Mouse (Mus musculus): ENCODE data around the gene Mepce. TPM values are rescaled to one million over a fixed set of nuclear protein-coding genes. Genes with fewer than 3 reads are reported as not detected.
A peak's percentile ranks its signal among the peaks of the same experiment; 100 is the strongest.

The Mepce gene
- polyA plus RNA-seq, 1 experiment from 2014 or later = 5.8 TPM

- ATAC-seq (ENCODE audit: low FRiP score, low TSS enrichment) (no peak), DNase-seq (ENCODE audit: low spot score) (no peak)
- Histone ChIP-seq H3K4me2 (replicated peaks; ENCODE audit: low read depth) (no peak overlapping the region), H3K4me1 (replicated peaks; ENCODE audit: control insufficient read depth, insufficient read depth) (peaks cover 2% of the 10 kb centered on the region; the same call in 1 of the 2 replicates), H3K27ac (replicated peaks) (no peak overlapping the region), H3K4me3 (ENCODE audit: low read depth, low read length) (no peak overlapping the region), H3K27me3 (ENCODE audit: control insufficient read depth, insufficient read depth, low read length) (no peaks in the 10 kb centered on the region), H3K9me3 (ENCODE audit: control insufficient read depth, low read length) (no peaks in the 10 kb centered on the region), H3K36me3 (ENCODE audit: control insufficient read depth, insufficient read depth, low read length) (no peaks in the 10 kb centered on the region), H3K9ac (ENCODE audit: low read length) (no peak overlapping the region)
- WGBS = 92% methylated on average over 6 of the region's 7 CpGs
- TF ChIP-seq EP300 (optimal IDR thresholded peaks at IDR 0.05) (no peak), CTCF (IDR thresholded peaks at IDR 0.05; ENCODE audit: low read depth) (no peak)
Observed at GRCm38 (mm10) chr5:137744197-137744596, 43.3 kb downstream of the Mepce start.

- no peak for DNase-seq (ENCODE audit: low spot score)
- H3K27ac ChIP-seq (replicated peaks) = no peak overlapping the region
- no peak overlapping the region for H3K4me3 ChIP-seq (ENCODE audit: low read depth, low read length)
- no peak for ATAC-seq (ENCODE audit: low FRiP score, low TSS enrichment)
- H3K4me1 ChIP-seq (replicated peaks; ENCODE audit: control insufficient read depth, insufficient read depth) = peaks cover 2% of the 10 kb centered on the region; the same call in 1 of the 2 replicates
- no peak overlapping the region for H3K9ac ChIP-seq (ENCODE audit: low read length)
- no peak overlapping the region for H3K4me2 ChIP-seq (replicated peaks; ENCODE audit: low read depth)
- no peak for TF ChIP-seq CTCF (IDR thresholded peaks at IDR 0.05; ENCODE audit: low read depth)
- TF ChIP-seq EP300 (optimal IDR thresholded peaks at IDR 0.05) = no peak
- WGBS = 98% methylated on average over 6 of the region's 6 CpGs
- H3K36me3 ChIP-seq (ENCODE audit: control insufficient read depth, insufficient read depth, low read length) = no peaks in the 10 kb centered on the region
- no peaks in the 10 kb centered on the region for H3K27me3 ChIP-seq (ENCODE audit: control insufficient read depth, insufficient read depth, low read length)
- H3K9me3 ChIP-seq (ENCODE audit: control insufficient read depth, low read length) = no peaks in the 10 kb centered on the region
Observed at GRCm38 (mm10) chr5:137742836-137743235, 44.6 kb downstream of the Mepce start.

GRCm38 (mm10) chr5:137742048-137742447 is 45.4 kb downstream of the Mepce start:
- DNase-seq (ENCODE audit: low spot score) (no peak), ATAC-seq (ENCODE audit: low FRiP score, low TSS enrichment) (no peak)
- Histone ChIP-seq H3K27ac (replicated peaks) (no peak overlapping the region), H3K4me1 (replicated peaks; ENCODE audit: control insufficient read depth, insufficient read depth) (peaks cover 2% of the 10 kb centered on the region; the same call in 1 of the 2 replicates), H3K9me3 (ENCODE audit: control insufficient read depth, low read length) (no peaks in the 10 kb centered on the region), H3K9ac (ENCODE audit: low read length) (no peak overlapping the region), H3K36me3 (ENCODE audit: control insufficient read depth, insufficient read depth, low read length) (no peaks in the 10 kb centered on the region), H3K4me2 (replicated peaks; ENCODE audit: low read depth) (peak overlapping the region; percentile 81; the same call in 1 of the 2 replicates), H3K4me3 (ENCODE audit: low read depth, low read length) (peak overlapping the region; percentile 61), H3K27me3 (ENCODE audit: control insufficient read depth, insufficient read depth, low read length) (no peaks in the 10 kb centered on the region)
- no peak for TF ChIP-seq CTCF (IDR thresholded peaks at IDR 0.05; ENCODE audit: low read depth)
- TF ChIP-seq EP300 (optimal IDR thresholded peaks at IDR 0.05) = no peak
- WGBS = 61% methylated on average over 10 of the region's 10 CpGs

- peak within 1 kb of the TSS; percentile 81 for H3K4me2 ChIP-seq (replicated peaks; ENCODE audit: low read depth)
- no peaks in the 10 kb centered on the region for H3K27me3 ChIP-seq (ENCODE audit: control insufficient read depth, insufficient read depth, low read length)
- TF ChIP-seq CTCF (IDR thresholded peaks at IDR 0.05; ENCODE audit: low read depth) = peak; percentile 81
- TF ChIP-seq EP300 (optimal IDR thresholded peaks at IDR 0.05) = no peak
- H3K27ac ChIP-seq (replicated peaks) = peak within 1 kb of the TSS; percentile 78
- WGBS = under 1% methylated on average over 58 of the region's 71 CpGs
- H3K9ac ChIP-seq (ENCODE audit: low read length) = peak within 1 kb of the TSS; percentile 65
- peak within 1 kb of the TSS; percentile 61 for H3K4me3 ChIP-seq (ENCODE audit: low read depth, low read length)
- ATAC-seq (ENCODE audit: low FRiP score, low TSS enrichment) (peak; percentile 79), DNase-seq (ENCODE audit: low spot score) (peak; percentile 91)
- H3K4me1 ChIP-seq (replicated peaks; ENCODE audit: control insufficient read depth, insufficient read depth) = peaks cover 2% of the 10 kb centered on the region; the same call in 1 of the 2 replicates
- no peaks in the 10 kb centered on the region for H3K9me3 ChIP-seq (ENCODE audit: control insufficient read depth, low read length)
- no peaks in the 10 kb centered on the region for H3K36me3 ChIP-seq (ENCODE audit: control insufficient read depth, insufficient read depth, low read length)
Observed at GRCm38 (mm10) chr5:137741023-137741931, 46.2 kb downstream of the Mepce start, which contains the start of gene Nyap1. Gene Nyap1, minus strand, starts transcription at chr5:137741607.

GRCm38 (mm10) chr5:137740506-137740905 is 46.9 kb downstream of the Mepce start:
- H3K4me3 ChIP-seq (ENCODE audit: low read depth, low read length) = peak overlapping the region; percentile 61
- peak overlapping the region; percentile 78 for H3K27ac ChIP-seq (replicated peaks)
- no peak for TF ChIP-seq CTCF (IDR thresholded peaks at IDR 0.05; ENCODE audit: low read depth)
- TF ChIP-seq EP300 (optimal IDR thresholded peaks at IDR 0.05) = no peak
- ATAC-seq (ENCODE audit: low FRiP score, low TSS enrichment) (no peak), DNase-seq (ENCODE audit: low spot score) (no peak)
- 11% methylated on average over 11 of the region's 11 CpGs for WGBS
- H3K36me3 ChIP-seq (ENCODE audit: control insufficient read depth, insufficient read depth, low read length) = no peaks in the 10 kb centered on the region
- peak overlapping the region; percentile 65 for H3K9ac ChIP-seq (ENCODE audit: low read length)
- H3K4me2 ChIP-seq (replicated peaks; ENCODE audit: low read depth) = peak overlapping the region; percentile 81
- no peaks in the 10 kb centered on the region for H3K9me3 ChIP-seq (ENCODE audit: control insufficient read depth, low read length)
- H3K27me3 ChIP-seq (ENCODE audit: control insufficient read depth, insufficient read depth, low read length) = no peaks in the 10 kb centered on the region
- peaks cover 2% of the 10 kb centered on the region; the same call in 1 of the 2 replicates for H3K4me1 ChIP-seq (replicated peaks; ENCODE audit: control insufficient read depth, insufficient read depth)
